Mouse (Mus musculus) bone marrow macrophage, adult 2 months (primary cell): ENCODE data around the gene Cpt2.

Source experiments
- CTCF ChIP-seq: IDR thresholded peaks from 2 replicates; pipeline ENCODE4 v1.5.1; 2012; ENCODE audit warnings: low read depth, mild to moderate bottlenecking, low read length, moderate library complexity
- POLR2A ChIP-seq: IDR thresholded peaks from 2 replicates; pipeline ENCODE4 v1.6.1; 2012; ENCODE audit warnings: mild to moderate bottlenecking, low read depth, low read length, borderline replicate concordance

DNA sequence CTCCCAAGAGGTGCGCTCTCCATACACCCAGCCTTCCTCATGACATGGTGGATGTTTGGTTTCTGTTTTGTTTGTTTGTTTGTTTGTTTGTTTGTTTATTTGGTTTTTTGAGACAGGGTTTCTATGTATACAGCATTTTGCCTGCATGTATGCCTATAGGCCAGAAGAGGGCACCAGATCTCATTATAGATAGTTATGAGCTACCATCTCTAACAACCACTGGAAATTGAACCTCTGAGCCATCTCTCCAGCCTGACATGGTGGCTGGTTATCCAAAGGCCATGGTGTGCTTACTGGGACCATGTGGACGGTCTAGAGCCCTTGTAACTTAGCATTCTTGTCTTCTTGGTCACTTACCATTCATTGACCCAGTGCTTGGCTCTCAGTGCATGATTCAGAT, 30.7 kb downstream of the Cpt2 start:
- TF ChIP-seq CTCF (no peak), POLR2A (no peak)
